1 mouse cellular context compared by ENCODE assay signal in the genomic region with DNA sequence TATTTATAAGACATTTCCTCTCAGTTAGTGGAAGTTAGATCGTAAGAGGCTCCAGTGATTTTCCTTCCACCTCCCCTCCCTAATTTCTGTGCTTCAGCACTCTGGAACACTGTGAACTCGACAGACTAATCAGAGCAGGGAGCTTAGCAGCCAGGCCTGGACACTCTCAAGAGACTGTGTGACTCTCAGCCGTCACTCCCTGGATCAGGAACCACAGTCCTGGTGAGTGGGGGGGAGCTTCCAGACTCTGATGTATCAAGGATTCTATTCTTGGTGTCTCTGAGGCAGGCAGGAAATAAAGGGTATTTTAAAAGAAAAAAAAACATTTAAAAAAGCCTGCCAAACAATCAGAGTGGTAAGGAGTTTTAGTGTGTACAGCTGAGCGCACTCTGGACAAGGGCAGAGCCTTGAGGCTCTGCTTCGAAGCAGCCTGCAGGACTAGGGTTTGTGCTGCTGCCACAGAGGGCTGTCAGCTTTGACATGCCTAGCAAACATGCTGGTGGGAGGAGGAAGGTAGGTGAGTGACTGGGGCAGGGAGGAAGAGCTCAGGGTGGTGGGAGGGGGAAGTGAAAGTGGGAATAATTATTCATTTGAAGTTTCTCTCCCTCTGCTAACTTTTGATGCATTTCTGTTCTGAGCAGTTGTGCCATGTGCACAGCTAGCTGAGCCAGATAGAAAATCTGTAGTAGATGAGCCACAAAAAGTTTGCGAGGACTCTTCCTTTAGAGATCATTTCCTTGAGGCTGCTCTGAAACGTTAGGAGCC.
TF ChIP-seq lines count a peak whose summit lies in the region.

No protein-coding gene starts in this region.

TF ChIP-seq in CH12.LX, 34 proteins besides CTCF, POLR2A, EP300 and RAD21 (continued from another document):
- TF ChIP-seq CHD1 (IDR thresholded peaks at IDR 0.05; ENCODE audit: low read depth, low read length) (no peak; the same call in none of the 2 replicates), TBP (conservative IDR thresholded peaks at IDR 0.05; ENCODE audit: low read depth, low read length) (peak; percentile 87), ZNF384 (IDR thresholded peaks at IDR 0.05; ENCODE audit: low read depth, low read length) (0 out of 2 replicates have a peak, but pooled peaks have one; percentile 1), MAZ (IDR thresholded peaks at IDR 0.05; ENCODE audit: low read depth, low read length) (peak; percentile 88; the same call in 1 of the 2 replicates), CHD2 (IDR thresholded peaks at IDR 0.05; ENCODE audit: low read length) (peak; percentile 53; the same call in 1 of the 2 replicates), NRF1 (IDR thresholded peaks at IDR 0.05; ENCODE audit: low read depth, low read length) (0 out of 2 replicates have a peak, but pooled peaks have one; percentile 22), MAFK (IDR thresholded peaks at IDR 0.05; ENCODE audit: insufficient replicate concordance, low read length) (no peak; the same call in 1 of the 2 replicates)
TF ChIP-seq in CH12.LX: peak in this region for 22.
